11 mouse cellular contexts compared by ENCODE assay signal in genomic region chr1:51515041-51515440, GRCm38 (mm10). TPM values are rescaled to one million over a fixed set of nuclear protein-coding genes. Genes with fewer than 3 reads are reported as not detected.
DNase-seq lines count a peak whose midpoint lies in the region; ATAC-seq and TF ChIP-seq lines count a peak whose summit lies in the region.
"Had no signal": no experiment of that assay in that cellular context is flagged by ENCODE, and none has a peak within 500 bp of the region (broad histone marks: within the 10 kb centered on the region; RNA-seq: fewer than 3 reads in every experiment).

No protein-coding gene starts in this region.

- H3K36me3 ChIP-seq in lung, embryonic 14.5 days (ENCODE audit: insufficient read depth), result no peaks in the 10 kb centered on the region
- H3K36me3 ChIP-seq in heart, postnatal 0 days (replicated peaks; ENCODE audit: control insufficient read depth, insufficient read depth, low read length), result no peaks in the 10 kb centered on the region
- H3K36me3 ChIP-seq in stomach, embryonic 14.5 days (ENCODE audit: control insufficient read depth, insufficient read depth, low read length), result no peaks in the 10 kb centered on the region
- H3K36me3 ChIP-seq: embryonic facial prominence, embryonic 10.5 days; intestine, embryonic 15.5 days; midbrain, embryonic 10.5 days had no signal

- no peak for TF ChIP-seq CTCF in lung, embryonic 14.5 days (IDR thresholded peaks at IDR 0.05; ENCODE audit: low read depth)
- no peak for TF ChIP-seq CTCF in heart, postnatal 0 days (IDR thresholded peaks at IDR 0.05; ENCODE audit: low read depth)

- peak overlapping the region; percentile 6; the same call in 1 of the 2 replicates for H3K27ac ChIP-seq in lung, embryonic 14.5 days (ENCODE audit: low read depth)
- H3K27ac ChIP-seq in heart, postnatal 0 days (ENCODE audit: low read depth), result peak overlapping the region; percentile 84
- 0 out of 2 replicates have a peak overlapping the region, but pooled peaks have one; percentile 15 for H3K27ac ChIP-seq in stomach, embryonic 14.5 days (ENCODE audit: low read length)
- H3K27ac ChIP-seq: embryonic facial prominence, embryonic 10.5 days; intestine, embryonic 15.5 days; midbrain, embryonic 10.5 days had no signal

- H3K4me3 ChIP-seq in lung, embryonic 14.5 days (ENCODE audit: low read depth, low read length), result no peak overlapping the region
- no peak overlapping the region for H3K4me3 ChIP-seq in heart, postnatal 0 days (ENCODE audit: low read depth, low read length)
- no peak overlapping the region for H3K4me3 ChIP-seq in stomach, embryonic 14.5 days (ENCODE audit: low read depth, low read length)
- H3K4me3 ChIP-seq: embryonic facial prominence, embryonic 10.5 days; intestine, embryonic 15.5 days; midbrain, embryonic 10.5 days had no signal

- no peak overlapping the region for H3K9ac ChIP-seq in lung, embryonic 14.5 days
- no peak overlapping the region for H3K9ac ChIP-seq in heart, postnatal 0 days (replicated peaks; ENCODE audit: low read depth, low read length)
- no peak overlapping the region for H3K9ac ChIP-seq in stomach, embryonic 14.5 days (replicated peaks; ENCODE audit: low read depth, low read length)
- H3K9ac ChIP-seq: intestine, embryonic 15.5 days had no signal

- 37% methylated on average over 3 of the region's 3 CpGs for WGBS in lung, embryonic 14.5 days
- WGBS in heart, postnatal 0 days, result 26% methylated on average over 3 of the region's 3 CpGs
- WGBS in stomach, embryonic 14.5 days, result 58% methylated on average over 3 of the region's 3 CpGs

- ATAC-seq in lung, embryonic 14.5 days (ENCODE audit: insufficient read depth), result peak; percentile 53; the same call in 1 of the 2 replicates
- peak; percentile 75 for ATAC-seq in heart, postnatal 0 days (ENCODE audit: insufficient read depth, low read depth)
- no peak for ATAC-seq in stomach, embryonic 14.5 days (ENCODE audit: insufficient number of reproducible peaks, insufficient read depth, low FRiP score, low read depth)
- ATAC-seq: intestine, embryonic 15.5 days had no signal

- no peak overlapping the region for H3K4me2 ChIP-seq in lung, embryonic 14.5 days
- H3K4me2 ChIP-seq in heart, postnatal 0 days (ENCODE audit: low read depth, low read length), result no peak overlapping the region
- H3K4me2 ChIP-seq in stomach, embryonic 14.5 days (replicated peaks; ENCODE audit: low read depth, low read length), result no peak overlapping the region
- H3K4me2 ChIP-seq: intestine, embryonic 15.5 days had no signal

- peak; percentile 46 for DNase-seq in adrenal gland, postnatal 14 days
- DNase-seq in adrenal gland, adult 8-10 months, result no peak
- peak; percentile 60 for DNase-seq in lung, embryonic 14.5 days
- no peak for DNase-seq in lung, adult 18-20 months
- peak; percentile 85 for DNase-seq in heart, postnatal 0 days (ENCODE audit: low spot score)
- DNase-seq in layer of hippocampus, postnatal 10 days (ENCODE audit: low spot score in 2 of 2), result no peak
- no peak for DNase-seq in embryo, embryonic 10.5 days (ENCODE audit: low spot score)

- TF ChIP-seq EP300 in heart, postnatal 0 days (IDR thresholded peaks at IDR 0.05; ENCODE audit: low read depth), result no peak

- no peaks in the 10 kb centered on the region for H3K9me3 ChIP-seq in lung, embryonic 14.5 days (ENCODE audit: low read depth, low read length)
- H3K9me3 ChIP-seq in heart, postnatal 0 days (replicated peaks; ENCODE audit: control insufficient read depth, low read length), result no peaks in the 10 kb centered on the region
- H3K9me3 ChIP-seq in stomach, embryonic 14.5 days (ENCODE audit: control insufficient read depth, low read depth, low read length), result no peaks in the 10 kb centered on the region
- H3K9me3 ChIP-seq: embryonic facial prominence, embryonic 10.5 days; intestine, embryonic 15.5 days; midbrain, embryonic 10.5 days had no signal

- H3K4me1 ChIP-seq in lung, embryonic 14.5 days (ENCODE audit: insufficient read depth), result peaks cover 4% of the 10 kb centered on the region; the same call in 1 of the 2 replicates
- H3K4me1 ChIP-seq in heart, postnatal 0 days (ENCODE audit: control insufficient read depth, insufficient read depth), result peaks cover 16% of the 10 kb centered on the region; the same call in 1 of the 2 replicates
- H3K4me1 ChIP-seq in stomach, embryonic 14.5 days (ENCODE audit: control insufficient read depth, insufficient read depth, low read length), result no peaks in the 10 kb centered on the region
- H3K4me1 ChIP-seq: midbrain, embryonic 10.5 days had no signal

- no peaks in the 10 kb centered on the region for H3K27me3 ChIP-seq in lung, embryonic 14.5 days (ENCODE audit: insufficient read depth, low read length)
- no peaks in the 10 kb centered on the region for H3K27me3 ChIP-seq in heart, postnatal 0 days (ENCODE audit: control insufficient read depth, insufficient read depth, low read length)
- H3K27me3 ChIP-seq in stomach, embryonic 14.5 days (ENCODE audit: control insufficient read depth, insufficient read depth, low read length), result no peaks in the 10 kb centered on the region
- H3K27me3 ChIP-seq: intestine, embryonic 15.5 days had no signal

RNA-seq across cellular contexts. Expression of gene Nabp1, which starts 36.8 kb away (rescaled TPM):
- total RNA-seq in adrenal gland, postnatal 14 days (2021), result 32.2 and 35.1 TPM in 2 replicates
- total RNA-seq in adrenal gland, adult 8-10 months (2022), result 10 to 100 TPM; 18.5 to 45.8 (median 28.5) TPM
- polyA plus RNA-seq in lung, embryonic 14.5 days (2014; fragmentation: Nextera tagmentation; extraction: Ambion mirVana), result 5.6 and 8.3 TPM in 2 replicates
- total RNA-seq in heart, postnatal 0 days (2014; rRNA removed; ENCODE audit: low replicate concordance), result 28.9 and 38.3 TPM in 2 replicates
- polyA plus RNA-seq in heart, postnatal 0 days (2015; fragmentation: Nextera tagmentation; extraction: Ambion mirVana), result 26.6 and 28.1 TPM in 2 replicates
- polyA plus RNA-seq in stomach, embryonic 14.5 days (2014; fragmentation: Nextera tagmentation; extraction: Ambion mirVana), result 12.6 and 13.2 TPM in 2 replicates
- 10 to 100 TPM; 16.9 to 21.4 TPM for total RNA-seq in layer of hippocampus, postnatal 10 days (2021)

Comparison
In these comparisons a context has a peak if more than half of its experiments do, and no peak if none do; other contexts are left out.
1. DNase-seq: peak in adrenal gland, postnatal 14 days (single experiment), lung, embryonic 14.5 days (single experiment) and heart, postnatal 0 days (single experiment); none in adrenal gland, adult 8-10 months (single experiment), lung, adult 18-20 months (0 of 2), layer of hippocampus, postnatal 10 days (0 of 2) and embryo, embryonic 10.5 days (single experiment).
2. H3K27ac ChIP-seq: peak in every context shown above with its lines; median percentile 84 in heart, postnatal 0 days; 15 in stomach, embryonic 14.5 days; 6 in lung, embryonic 14.5 days.